Mouse (Mus musculus): ENCODE measurements around the gene Acot7. TPM values are rescaled to one million over a fixed set of nuclear protein-coding genes. Genes with fewer than 3 reads are reported as not detected.

The Acot7 gene
- polyA plus RNA-seq, 1 experiment from 2014 or later: 12.0 TPM

- ATAC-seq (no peak), DNase-seq (no peak)
- 71% methylated on average over 10 of the region's 10 CpGs for WGBS (ENCODE audit: insufficient replicate concordance)
Observed at GRCm38 (mm10) chr4:152266236-152266895, 88.4 kb downstream of the Acot7 start.

GRCm38 (mm10) chr4:152267748-152268369 lies 89.9 kb downstream of the Acot7 start:
- Histone ChIP-seq H3K27me3 (ENCODE audit: insufficient read depth, low read length) (no peaks in the 10 kb centered on the region), H3K27ac (ENCODE audit: low read depth) (no peak overlapping the region), H3K36me3 (replicated peaks; ENCODE audit: insufficient read depth, low read length) (no peaks in the 10 kb centered on the region), H3K4me2 (ENCODE audit: low read depth, low read length) (no peak overlapping the region), H3K9ac (replicated peaks) (no peak overlapping the region), H3K4me3 (ENCODE audit: low read depth, low read length) (no peak overlapping the region), H3K4me1 (ENCODE audit: insufficient read depth) (peaks cover 10% of the 10 kb centered on the region; the same call in 1 of the 2 replicates), H3K9me3 (ENCODE audit: low read length) (no peaks in the 10 kb centered on the region)
- TF ChIP-seq EP300 (IDR thresholded peaks at IDR 0.05; ENCODE audit: low read depth): no peak
- no peak for TF ChIP-seq CTCF (IDR thresholded peaks at IDR 0.05; ENCODE audit: low read depth)
- 80% methylated on average over 13 of the region's 13 CpGs for whole genome bisulfite sequencing (ENCODE audit: insufficient replicate concordance)
- DNase-seq: no peak
- no peak for ATAC-seq

More at GRCm38 (mm10) chr4:152266236-152266895, 88.4 kb downstream of the Acot7 start:
- H3K4me2 ChIP-seq (ENCODE audit: low read depth, low read length): no peak overlapping the region
- H3K9ac ChIP-seq (replicated peaks): no peak overlapping the region
- TF ChIP-seq EP300 (IDR thresholded peaks at IDR 0.05; ENCODE audit: low read depth) (no peak), CTCF (IDR thresholded peaks at IDR 0.05; ENCODE audit: low read depth) (no peak)
- no peak overlapping the region for H3K4me3 ChIP-seq (ENCODE audit: low read depth, low read length)
- H3K27me3 ChIP-seq (ENCODE audit: insufficient read depth, low read length): no peaks in the 10 kb centered on the region
- H3K36me3 ChIP-seq (replicated peaks; ENCODE audit: insufficient read depth, low read length): no peaks in the 10 kb centered on the region
- H3K27ac ChIP-seq (ENCODE audit: low read depth): no peak overlapping the region
- no peaks in the 10 kb centered on the region for H3K9me3 ChIP-seq (ENCODE audit: low read length)
- peaks cover 10% of the 10 kb centered on the region; the same call in 1 of the 2 replicates for H3K4me1 ChIP-seq (ENCODE audit: insufficient read depth)

- no peak overlapping the region for H3K4me3 ChIP-seq (ENCODE audit: low read depth, low read length)
- peaks cover 19% of the 10 kb centered on the region for H3K27me3 ChIP-seq (ENCODE audit: insufficient read depth, low read length)
- H3K36me3 ChIP-seq (replicated peaks; ENCODE audit: insufficient read depth, low read length): no peaks in the 10 kb centered on the region
- TF ChIP-seq EP300 (IDR thresholded peaks at IDR 0.05; ENCODE audit: low read depth) (no peak), CTCF (IDR thresholded peaks at IDR 0.05; ENCODE audit: low read depth) (no peak)
- no peak overlapping the region for H3K27ac ChIP-seq (ENCODE audit: low read depth)
- H3K9me3 ChIP-seq (ENCODE audit: low read length): no peaks in the 10 kb centered on the region
- 82% methylated on average over 13 of the region's 13 CpGs for WGBS (ENCODE audit: insufficient replicate concordance)
- ATAC-seq: no peak
- H3K4me1 ChIP-seq (ENCODE audit: insufficient read depth): peaks cover 9% of the 10 kb centered on the region
- no peak overlapping the region for H3K9ac ChIP-seq (replicated peaks)
- no peak overlapping the region for H3K4me2 ChIP-seq (ENCODE audit: low read depth, low read length)
- no peak for DNase-seq
Observed at GRCm38 (mm10) chr4:152269967-152270366, 92.0 kb downstream of the Acot7 start.

DNA sequence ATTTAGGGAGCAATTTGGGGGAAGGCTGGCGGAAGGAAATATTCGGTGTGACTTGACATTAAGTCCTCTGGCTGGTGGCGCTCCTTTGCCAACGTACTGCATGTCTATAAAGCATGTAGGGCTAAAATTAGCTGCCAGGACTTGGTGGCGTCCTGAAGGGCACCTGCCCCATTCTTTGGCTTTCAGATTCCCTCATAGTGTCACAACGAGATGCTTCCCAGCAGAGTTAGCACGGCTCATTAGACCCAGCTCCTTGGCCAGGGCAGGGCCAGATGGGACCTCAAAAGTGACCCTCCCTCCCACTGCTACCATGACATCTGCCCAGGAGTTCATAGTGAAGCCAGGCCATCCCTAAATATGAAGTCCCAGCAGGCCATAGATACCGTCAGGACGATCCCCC lies 92.7 kb downstream of the Acot7 start:
- Histone ChIP-seq H3K27me3 (ENCODE audit: insufficient read depth, low read length) (peaks cover 25% of the 10 kb centered on the region), H3K36me3 (replicated peaks; ENCODE audit: insufficient read depth, low read length) (no peaks in the 10 kb centered on the region), H3K4me1 (ENCODE audit: insufficient read depth) (peaks cover 9% of the 10 kb centered on the region), H3K9me3 (ENCODE audit: low read length) (no peaks in the 10 kb centered on the region), H3K9ac (replicated peaks) (no peak overlapping the region), H3K4me3 (ENCODE audit: low read depth, low read length) (no peak overlapping the region), H3K27ac (ENCODE audit: low read depth) (no peak overlapping the region), H3K4me2 (ENCODE audit: low read depth, low read length) (no peak overlapping the region)
- 75% methylated on average over 9 of the region's 9 CpGs for WGBS (ENCODE audit: insufficient replicate concordance)
- TF ChIP-seq EP300 (IDR thresholded peaks at IDR 0.05; ENCODE audit: low read depth): no peak
- no peak for TF ChIP-seq CTCF (IDR thresholded peaks at IDR 0.05; ENCODE audit: low read depth)
- DNase-seq (no peak), ATAC-seq (no peak)

DNA sequence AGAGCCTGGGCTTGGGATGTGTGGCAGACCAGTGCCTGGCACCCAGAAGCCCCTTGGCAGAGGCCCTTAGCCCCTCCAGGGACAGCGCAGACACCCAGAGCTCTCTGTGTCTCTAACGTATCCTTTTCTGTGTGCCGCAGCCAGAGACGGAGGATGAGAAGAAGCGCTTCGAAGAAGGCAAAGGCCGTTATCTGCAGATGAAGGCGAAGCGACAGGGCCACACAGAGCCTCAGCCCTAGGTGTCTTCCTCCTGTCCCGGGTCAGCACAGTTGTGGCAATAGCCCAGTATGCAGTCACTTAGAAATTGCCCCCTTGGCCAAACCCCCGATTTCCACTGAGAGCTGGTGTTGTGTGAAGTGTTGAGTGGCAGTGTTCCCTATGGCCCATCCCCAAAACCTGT lies 93.4 kb downstream of the Acot7 start:
- ATAC-seq (no peak), DNase-seq (no peak)
- Histone ChIP-seq H3K27me3 (ENCODE audit: insufficient read depth, low read length) (peaks cover 31% of the 10 kb centered on the region), H3K4me2 (ENCODE audit: low read depth, low read length) (no peak overlapping the region), H3K27ac (ENCODE audit: low read depth) (no peak overlapping the region), H3K9ac (replicated peaks) (no peak overlapping the region), H3K36me3 (replicated peaks; ENCODE audit: insufficient read depth, low read length) (no peaks in the 10 kb centered on the region), H3K4me1 (ENCODE audit: insufficient read depth) (peaks cover 9% of the 10 kb centered on the region), H3K4me3 (ENCODE audit: low read depth, low read length) (no peak overlapping the region), H3K9me3 (ENCODE audit: low read length) (no peaks in the 10 kb centered on the region)
- TF ChIP-seq CTCF (IDR thresholded peaks at IDR 0.05; ENCODE audit: low read depth): no peak
- TF ChIP-seq EP300 (IDR thresholded peaks at IDR 0.05; ENCODE audit: low read depth): no peak
- whole genome bisulfite sequencing (ENCODE audit: insufficient replicate concordance): 87% methylated on average over 11 of the region's 11 CpGs

GRCm38 (mm10) chr4:152272006-152272405 lies 94.1 kb downstream of the Acot7 start:
- ATAC-seq: no peak
- Histone ChIP-seq H3K9ac (replicated peaks) (no peak overlapping the region), H3K27me3 (ENCODE audit: insufficient read depth, low read length) (peaks cover 31% of the 10 kb centered on the region), H3K4me1 (ENCODE audit: insufficient read depth) (peaks cover 9% of the 10 kb centered on the region), H3K27ac (ENCODE audit: low read depth) (no peak overlapping the region), H3K9me3 (ENCODE audit: low read length) (no peaks in the 10 kb centered on the region), H3K4me3 (ENCODE audit: low read depth, low read length) (no peak overlapping the region), H3K36me3 (replicated peaks; ENCODE audit: insufficient read depth, low read length) (no peaks in the 10 kb centered on the region), H3K4me2 (ENCODE audit: low read depth, low read length) (no peak overlapping the region)
- no peak for TF ChIP-seq EP300 (IDR thresholded peaks at IDR 0.05; ENCODE audit: low read depth)
- TF ChIP-seq CTCF (IDR thresholded peaks at IDR 0.05; ENCODE audit: low read depth): no peak
- 72% methylated on average over 7 of the region's 7 CpGs for WGBS (ENCODE audit: insufficient replicate concordance)
- no peak for DNase-seq
